Mouse (Mus musculus) urinary bladder, postnatal 4 days (tissue): ENCODE measurements around the gene Psme3.

Source experiments
- DNase-seq, 2 experiments: peaks; one replicate each; pipeline ENCODE4 v3.0.0; 2021 to 2022; ENCODE audit warnings: low spot score in 2 of 2

Gene Psme3

DNA sequence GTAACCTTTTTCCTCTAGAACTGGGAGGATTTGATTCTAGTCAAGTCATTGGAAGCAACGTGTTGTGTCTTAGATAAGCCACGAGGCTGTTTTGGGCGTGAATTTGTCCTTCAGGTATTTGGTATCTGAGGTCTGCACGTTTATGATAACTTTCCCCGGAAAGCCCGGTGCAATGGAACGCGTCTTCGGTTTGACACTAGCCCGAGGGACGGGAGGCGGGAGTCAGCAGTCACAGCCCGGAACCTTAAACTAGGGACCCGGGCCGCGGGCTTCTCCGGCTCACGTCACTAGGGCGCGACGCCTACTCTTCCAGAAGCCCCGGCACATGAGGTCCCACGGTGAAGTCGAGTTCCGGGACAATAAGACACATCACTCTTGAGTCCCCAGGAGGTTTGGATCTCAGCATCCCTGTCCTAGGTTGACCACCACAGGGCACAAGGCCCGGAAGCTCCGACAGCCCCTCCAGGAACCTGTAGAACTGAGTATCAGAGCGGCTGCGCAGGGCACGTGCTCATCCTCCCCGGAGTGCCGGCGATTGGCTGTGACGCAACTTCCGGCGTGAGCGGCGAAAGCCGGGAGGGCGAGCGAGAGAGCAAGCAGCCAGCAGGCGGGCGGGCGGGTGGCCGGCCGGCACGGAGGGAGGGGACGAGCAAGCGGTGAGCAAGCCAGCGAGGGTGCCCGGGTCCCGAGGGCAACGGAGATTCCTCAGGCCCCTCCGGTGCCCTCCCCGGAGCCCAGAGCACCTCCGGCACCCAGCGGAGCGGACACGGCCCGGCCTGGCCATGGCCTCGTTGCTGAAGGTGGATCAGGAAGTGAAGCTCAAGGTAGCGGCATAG, at the start of gene Psme3:
TSS of gene Psme3 (plus strand) at position 549 of the 836 bp plus-strand sequence.
- DNase-seq = peak; percentile 87 to 94

DNA sequence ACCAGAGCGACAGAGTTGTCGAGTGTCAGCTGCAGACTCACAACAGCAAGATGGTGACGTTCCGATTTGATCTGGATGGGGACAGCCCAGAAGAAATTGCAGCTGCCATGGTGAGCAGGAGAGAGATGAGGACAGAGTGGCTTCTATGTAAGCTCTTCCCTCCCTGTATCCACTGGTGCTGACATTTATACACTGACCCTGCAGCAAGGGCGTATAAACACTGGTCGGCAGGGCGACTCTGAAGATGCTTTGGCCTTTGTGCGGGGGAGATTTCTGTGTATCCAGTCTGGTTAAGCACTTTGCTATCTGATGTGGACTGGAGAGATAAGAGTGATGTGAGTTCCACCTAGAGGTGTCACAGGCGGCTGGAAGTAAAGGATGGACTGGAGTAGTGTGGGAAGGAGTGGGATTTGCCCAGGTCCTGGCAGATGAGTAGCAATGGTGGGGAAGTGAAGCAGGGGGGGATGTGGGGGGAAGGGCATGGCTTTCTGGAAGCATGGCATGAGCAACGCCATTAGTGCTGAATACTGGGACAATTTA, 46.4 kb upstream of the Psme3 start:
- no peak for DNase-seq

DNA sequence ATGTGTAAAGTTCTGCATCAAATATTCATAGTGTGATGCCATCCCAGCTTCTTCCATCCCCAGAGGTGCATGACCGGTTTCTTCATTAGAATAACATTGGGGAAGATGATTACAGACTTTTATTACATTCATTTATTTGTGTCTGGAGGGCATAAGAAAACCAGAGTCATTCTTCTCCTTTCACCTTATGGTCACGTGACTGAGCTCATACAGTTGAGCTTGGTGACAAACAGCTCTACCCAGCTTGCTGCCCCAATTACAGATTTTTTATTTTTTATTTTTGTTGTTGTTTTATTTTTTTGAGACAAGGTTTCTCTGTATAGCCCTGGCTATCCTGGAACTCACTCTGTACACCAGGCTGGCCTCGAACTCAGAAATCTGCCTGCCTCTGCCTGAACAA, 43.6 kb upstream of the Psme3 start:
- DNase-seq = no peak

DNA sequence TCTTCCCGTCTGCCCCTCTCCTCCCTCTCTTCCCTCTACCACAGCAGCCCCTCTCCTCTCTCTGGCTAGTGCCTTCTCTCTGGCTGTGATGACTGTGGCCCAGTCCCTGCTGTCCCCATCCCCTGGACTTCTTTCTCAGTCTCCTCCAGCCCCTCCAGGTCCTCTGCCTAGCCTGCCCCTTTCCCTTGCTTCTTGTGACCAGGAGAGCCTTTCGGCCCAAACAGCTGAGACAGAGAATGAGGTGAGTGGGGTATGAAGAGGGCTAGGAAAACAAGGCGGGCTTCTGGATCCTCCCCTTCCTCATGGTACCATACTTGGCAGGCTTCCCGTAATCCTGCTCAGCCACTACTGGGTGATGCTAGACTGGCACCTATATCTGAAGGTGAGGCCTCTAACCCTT, 40.7 kb upstream of the Psme3 start:
- DNase-seq = no peak

DNA sequence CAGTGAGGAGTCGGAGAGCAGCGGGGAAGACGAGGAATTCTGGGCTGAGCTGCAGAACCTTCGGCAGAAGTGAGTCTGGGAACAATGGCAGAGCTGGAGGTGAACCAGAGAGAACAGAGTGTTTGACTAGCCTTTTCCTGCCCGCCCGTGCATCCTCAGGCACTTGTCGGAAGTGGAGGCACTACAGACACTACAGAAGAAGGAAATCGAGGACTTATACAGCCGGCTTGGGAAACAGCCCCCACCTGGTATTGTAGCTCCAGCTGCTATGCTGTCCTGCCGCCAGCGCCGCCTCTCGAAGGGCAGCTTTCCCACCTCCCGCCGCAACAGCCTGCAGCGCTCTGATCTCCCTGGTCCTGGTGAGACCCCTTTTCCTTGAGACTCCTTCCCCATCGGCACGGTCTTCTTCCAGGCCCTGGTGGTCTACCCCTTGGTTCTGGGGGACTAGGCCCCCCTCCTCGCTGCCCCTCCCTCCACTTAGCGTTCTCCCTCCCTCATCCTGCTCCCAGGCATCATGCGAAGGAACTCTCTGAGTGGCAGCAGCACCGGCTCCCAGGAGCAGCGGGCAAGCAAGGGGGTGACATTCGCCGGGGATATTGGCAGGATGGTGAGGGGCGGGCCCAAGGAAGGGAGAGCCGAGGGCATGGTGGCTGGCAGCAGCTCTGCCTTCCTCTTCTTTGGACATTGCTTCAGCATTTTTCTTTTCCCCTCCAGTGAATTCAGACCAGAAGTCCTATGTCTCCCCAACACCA, 39.5 kb upstream of the Psme3 start:
- DNase-seq = no peak

DNA sequence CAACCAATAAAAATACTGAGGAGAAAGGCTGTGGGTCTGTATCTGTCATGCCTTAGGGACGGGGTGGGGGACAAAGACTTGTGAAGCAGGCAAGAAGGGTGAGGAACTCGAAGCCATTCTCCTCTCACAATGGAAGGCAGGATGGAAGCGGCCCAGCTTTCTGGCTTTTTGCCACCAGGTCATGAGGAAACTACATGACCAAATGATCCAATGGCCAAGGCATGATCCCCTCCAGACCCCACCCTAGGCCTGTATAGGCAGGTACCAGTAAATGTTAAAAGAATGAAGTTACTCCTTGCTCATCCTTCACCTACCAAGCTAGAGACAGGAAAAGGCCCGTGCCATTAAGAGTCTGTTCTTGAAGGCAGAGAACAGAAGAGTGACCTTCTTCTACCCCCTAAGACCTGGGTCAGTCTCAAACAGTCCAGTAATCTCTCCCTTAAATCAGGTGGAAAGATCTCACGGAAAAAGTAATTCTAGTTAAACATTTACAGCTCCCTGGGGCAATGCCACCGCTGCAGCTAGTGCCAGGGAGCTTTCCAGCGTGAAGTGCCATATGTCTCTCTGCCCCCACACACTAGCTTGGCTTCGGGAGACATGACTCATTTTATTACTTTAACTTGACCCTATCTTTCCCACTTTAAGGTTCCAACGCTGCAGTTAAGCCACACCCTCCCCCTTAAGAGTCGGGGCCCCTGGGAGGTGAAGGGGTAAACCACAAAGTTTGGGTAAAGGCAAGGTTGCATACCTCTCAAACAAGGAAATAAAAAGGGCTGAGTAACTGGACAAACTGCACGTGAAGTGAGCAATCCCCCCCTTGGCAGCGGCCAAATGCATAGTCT, 38.4 kb upstream of the Psme3 start:
- DNase-seq = peak in 1 of 2 experiments; percentile 52

DNA sequence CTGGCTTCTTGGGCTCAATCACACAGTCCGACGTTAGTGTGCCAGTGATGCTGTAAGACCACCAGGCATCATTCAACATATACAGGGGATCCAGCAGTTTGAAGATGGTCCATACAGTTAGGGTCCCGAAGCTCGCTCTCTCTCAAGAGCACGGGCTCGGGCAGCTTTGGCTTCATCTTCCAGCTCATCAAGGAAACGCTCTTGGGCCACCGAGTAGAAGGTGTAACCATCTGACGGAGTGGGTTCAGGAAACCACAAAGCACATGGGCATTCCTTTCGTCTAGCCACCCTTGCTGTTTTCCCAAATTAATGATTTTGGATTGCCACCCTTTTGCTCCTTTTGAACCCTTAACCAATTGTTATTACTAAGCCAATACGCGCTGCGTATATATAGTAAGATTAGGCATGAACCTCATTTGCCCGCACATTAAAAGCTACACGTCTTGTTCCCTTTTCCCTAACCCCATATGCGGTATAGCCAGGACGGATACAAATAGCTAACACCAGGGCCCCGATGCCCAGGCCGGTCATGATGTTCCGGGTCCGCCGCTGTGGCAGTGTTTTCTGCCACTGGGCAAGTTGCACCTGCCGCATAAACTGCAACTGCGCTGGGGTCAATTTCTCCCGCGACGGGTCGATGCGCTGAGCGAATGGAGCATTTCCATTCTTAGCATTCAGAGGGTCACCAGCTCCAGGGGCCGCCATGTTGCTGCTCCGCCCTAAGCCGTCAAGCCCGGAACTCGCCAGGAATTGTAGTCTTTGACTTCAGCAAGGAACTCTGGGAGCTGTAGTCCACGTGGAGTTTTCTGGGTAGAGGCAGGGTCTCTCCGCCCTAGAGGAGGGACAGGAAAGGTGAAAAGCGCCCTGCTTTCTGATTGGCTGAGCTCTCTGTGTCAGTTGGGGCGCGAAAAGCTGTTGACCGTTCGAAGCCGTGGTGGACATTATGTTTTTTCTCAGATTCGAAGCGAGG, 37.5 kb upstream of the Psme3 start, which contains the start of the genes Cntd1 and Coa3:
TSS of gene Cntd1 (plus strand) at position 790 of the 970 bp plus-strand sequence.
TSS of gene Coa3 (minus strand) at position 892 of the 970 bp plus-strand sequence.
- peak; percentile 73 to 79 for DNase-seq

DNA sequence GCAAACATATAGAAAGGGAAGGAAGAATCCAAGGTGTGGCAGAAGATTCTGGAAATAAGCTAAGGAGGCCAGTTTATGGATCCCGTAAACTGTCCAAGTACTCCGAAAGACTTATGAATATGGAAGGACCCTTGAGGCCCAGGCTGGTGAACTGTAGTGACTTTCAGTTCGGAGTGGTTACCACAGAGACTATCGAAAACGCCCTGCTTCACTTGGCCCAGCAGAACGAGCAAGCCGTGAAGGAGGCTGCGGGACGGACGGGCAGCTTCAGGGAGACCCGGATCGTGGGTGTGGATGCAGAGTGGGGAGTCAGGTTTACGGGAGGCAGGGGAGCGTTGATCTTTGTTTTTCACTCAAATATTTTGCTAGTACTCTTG, 36.8 kb upstream of the Psme3 start:
- DNase-seq = no peak

DNA sequence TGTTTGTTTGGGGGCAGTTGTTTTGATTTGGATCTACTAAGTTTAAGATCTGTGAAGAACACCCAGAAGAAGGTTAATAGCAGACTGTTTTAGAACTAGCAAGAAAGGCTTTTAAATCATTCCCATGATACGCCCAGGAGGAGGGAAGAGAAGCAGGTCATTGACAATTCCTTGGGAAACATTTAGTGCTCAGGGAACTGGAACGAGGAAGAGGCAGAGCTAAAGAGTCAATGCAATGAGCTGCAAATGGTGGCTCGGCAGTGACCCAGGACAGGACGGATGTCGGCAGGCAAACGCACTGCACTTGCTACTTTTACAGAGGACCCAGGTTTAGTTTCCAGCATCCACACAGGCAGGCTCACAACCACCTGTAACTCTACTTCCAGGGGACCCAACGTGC, 35.2 kb upstream of the Psme3 start:
- no peak for DNase-seq

DNA sequence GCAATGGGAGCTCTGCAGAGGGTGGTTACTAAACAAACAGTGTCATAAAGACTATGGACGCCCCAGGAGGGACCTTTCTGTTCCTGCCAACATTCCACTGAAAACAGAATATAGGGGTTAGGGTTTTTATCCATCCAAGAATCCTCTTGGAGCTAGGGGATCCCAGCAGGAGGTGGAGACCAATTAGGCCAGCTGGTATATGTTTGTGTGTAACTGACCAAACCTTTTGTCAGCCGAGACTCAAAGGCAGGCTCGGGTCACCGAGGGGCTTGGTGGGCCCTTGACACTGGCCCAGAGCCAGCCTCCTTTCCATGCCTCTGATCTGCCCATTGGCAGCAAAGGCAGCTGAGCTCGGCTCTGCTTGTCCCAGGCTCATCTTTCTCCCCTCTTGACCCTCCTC, 33.1 kb upstream of the Psme3 start:
- DNase-seq = no peak

DNA sequence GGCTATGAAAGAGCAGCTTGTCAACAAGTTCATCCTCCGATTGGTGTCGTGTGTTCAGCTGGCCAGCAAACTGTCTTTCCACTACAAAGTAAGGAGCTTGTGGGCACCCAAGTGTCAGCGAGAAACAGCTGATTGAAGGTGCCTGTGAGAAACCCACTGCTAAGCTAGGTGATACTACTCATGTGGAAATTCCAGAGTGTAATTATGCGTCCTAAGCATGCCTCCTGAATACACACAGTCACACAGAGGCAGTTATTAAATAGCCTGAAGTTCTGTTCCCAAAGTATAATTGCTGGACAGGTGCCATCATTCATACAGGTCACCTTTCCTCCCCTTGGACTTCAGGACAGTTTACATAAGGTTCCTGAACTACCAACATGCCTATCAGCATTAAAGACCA, 32.2 kb upstream of the Psme3 start:
- DNase-seq = no peak

DNA sequence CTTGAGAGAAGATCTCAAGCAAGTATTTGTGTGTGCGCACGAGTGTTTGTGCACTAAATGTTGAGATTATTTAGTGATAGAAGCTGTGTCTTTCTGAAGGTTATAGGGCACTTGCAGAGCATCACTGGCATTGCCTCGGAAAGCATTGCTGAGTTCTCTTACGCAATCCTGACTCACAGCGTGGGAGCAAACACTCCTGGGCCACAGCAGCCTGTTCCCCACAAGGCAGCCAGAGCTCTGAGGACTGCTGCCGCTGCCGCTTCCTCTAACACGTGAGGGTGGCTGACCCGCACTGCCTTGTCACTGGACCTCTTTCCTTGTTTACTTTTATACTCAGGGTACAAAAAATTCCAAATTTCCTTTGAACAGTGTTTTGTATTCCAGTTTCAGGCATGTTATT, 28.7 kb upstream of the Psme3 start:
- DNase-seq = no peak

DNA sequence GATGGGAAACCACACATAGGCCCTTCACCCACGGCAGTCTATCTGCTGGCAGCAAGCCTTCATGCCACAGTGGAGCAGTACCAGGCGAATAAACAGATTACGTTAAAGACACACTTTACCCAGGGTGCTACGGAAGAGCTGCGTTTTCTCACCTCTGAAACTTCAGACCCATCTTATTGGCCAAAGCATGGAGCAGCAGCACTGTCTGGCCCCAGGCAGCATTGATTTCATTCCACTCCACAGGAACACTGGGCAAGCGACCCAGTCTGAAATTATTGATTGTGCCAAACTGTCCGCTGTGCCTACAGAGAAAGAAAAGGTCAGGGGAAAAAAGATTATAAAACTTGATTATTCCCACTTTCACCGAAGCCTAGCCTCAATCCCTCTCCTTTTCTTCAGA, 24.8 kb upstream of the Psme3 start:
- DNase-seq = no peak

DNA sequence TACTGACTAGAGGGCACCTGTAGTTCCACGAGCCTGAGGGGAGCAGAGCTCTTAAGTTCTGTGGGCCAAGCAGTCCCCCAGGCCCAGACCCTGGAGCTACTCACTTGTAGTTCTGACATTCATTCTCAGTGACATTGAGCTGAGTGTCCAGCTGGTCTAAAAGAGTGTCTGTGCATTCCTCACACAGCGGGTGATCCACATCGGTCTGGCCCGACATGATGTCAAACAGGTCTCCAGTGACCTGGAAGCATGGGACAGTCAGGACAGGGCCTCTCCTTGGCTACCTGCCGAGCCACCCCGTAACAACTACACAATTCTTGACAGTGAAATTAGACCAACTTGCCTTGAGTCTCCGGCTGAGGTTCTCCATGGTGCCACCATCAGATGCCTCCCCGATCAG, 20.8 kb upstream of the Psme3 start:
- no peak for DNase-seq

DNA sequence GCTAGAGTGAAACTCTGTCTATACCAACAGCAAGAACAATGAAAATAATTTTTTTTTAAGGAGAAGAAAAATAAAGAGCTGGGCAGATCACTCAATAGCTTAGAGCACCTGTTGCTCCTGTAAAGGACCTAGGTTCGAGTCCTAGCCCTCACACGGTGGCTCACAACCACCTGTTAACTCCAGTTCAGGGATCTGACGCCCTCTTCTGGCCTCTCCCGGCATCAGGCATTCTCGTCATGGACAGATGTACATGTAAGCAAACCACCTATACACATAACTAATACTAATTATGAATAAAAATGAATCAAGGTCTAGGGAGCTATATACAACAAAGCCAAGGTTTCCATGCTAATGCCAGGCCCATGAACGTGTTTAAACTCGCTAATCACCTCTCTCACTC, 15.1 kb upstream of the Psme3 start:
- DNase-seq = no peak

DNA sequence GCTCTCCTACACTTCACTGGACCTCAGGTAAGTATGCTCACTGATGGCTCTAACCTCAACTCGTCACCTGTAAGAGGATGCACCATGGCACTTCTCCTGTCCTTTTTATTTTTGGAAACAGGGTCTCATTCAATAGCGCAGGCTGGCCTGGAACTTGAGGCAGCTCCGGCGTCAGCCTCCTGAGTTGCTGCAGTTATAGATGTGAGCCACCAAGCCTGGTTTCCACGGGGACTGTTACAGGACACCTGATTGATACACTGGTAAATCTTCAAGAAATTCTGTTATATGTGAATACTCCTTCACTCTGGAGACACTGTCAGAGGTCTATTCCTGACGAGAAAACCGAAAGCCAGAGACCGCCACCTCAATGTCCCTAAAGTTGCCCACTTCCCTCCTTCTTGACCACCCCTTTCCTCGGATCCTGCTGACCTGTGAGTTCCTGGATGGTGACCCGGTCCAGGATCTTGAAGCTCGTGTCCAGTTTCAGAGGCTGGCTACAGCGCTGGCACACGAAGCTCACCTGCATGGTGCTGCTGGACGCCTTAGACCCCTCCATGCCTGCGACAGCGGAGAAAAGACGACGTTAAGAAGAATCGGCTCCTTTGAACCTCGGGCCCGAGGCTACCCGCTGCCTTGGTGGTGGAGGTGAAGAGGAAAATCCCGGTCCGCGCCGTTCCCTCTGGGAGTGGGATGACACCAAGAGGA, 14.6 kb upstream of the Psme3 start:
- peak in 1 of 2 experiments; percentile 67 for DNase-seq

DNA sequence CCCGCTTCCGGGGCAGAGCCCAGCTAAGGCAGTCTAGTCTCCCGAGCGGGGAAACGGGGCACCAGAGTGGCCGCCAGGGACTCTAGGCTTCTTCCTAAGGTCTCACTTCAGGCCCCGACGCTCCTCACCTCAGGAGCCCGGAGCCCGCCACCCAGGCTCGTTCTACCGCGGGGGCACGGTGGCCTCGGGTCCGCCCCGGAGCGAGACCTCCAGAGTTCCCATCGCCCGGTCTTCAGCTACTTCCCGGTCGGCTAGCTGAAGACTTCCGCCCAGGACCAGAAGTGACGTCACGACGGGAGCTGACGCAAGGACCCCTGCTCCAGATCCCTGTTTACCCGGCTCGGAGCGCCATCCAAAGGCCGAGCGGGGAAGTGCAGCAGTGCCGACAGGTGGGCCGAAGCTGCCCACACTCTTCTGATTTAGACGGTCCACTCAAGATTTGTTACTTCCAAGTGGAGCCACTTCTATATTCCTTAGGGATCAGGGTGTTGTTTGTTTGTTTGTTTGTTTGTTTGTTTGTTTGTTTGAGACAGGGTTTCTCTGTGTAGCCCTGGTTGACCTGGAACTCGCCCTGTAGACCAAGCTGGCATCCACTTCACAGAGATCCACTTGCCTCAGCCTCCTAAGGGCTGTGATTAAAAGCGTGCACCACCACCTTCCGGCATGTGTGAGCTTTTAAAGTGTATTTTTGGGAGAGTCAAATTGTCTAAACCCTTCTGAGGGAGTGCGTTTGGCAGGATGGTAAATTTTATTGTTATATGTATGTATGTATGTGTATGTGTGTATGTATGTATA, 13.8 kb upstream of the Psme3 start, which contains the start of gene Becn1:
TSS of gene Becn1 (minus strand) at position 283 of the 795 bp plus-strand sequence.
- DNase-seq = peak; percentile 91 to 99

DNA sequence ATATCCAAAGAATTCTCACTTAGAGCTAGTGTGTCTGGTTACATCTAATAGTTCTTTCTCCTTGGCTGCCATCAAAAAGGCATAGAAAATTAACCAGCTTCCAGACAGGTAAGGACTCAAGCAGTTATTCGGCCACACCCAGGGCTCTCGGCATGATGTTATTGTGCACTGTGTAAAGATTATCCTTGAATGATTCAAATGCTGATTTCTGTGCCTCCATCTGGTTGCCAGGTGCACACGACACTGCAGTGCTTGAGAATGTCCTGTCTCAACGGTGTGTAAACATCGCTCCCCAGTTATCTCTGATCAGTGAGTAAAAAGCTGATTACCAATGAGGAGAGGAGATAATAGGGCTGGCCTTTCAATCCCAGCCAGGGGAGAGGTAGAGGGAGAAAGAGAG, 8.3 kb upstream of the Psme3 start:
- no peak for DNase-seq

DNA sequence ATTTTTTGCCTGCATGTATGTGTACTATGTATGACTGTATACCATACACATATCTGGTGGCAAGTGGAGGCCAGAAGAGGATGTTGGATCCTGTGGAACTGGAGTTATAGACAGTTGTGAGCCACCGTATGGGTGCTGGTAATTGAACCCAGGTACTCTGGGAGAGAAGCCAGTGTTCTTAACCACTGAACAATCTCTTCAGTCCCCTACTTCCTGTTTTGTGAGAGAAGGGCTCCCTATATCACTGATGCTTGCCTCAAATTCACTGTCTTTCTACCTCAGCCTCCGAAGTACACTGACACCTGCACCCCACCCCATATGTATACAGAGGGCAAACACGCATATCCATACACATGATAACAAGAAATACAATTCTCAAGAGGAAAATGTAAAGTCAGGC, 4.9 kb upstream of the Psme3 start:
- DNase-seq = no peak
